Mouse (Mus musculus): Measurements from ENCODE around the gene Pcdh15. TPM values are rescaled to one million over a fixed set of nuclear protein-coding genes. Genes with fewer than 3 reads are reported as not detected.

The Pcdh15 gene
- polyA plus RNA-seq, 1 experiment from 2014 or later: 0.41 TPM

DNA sequence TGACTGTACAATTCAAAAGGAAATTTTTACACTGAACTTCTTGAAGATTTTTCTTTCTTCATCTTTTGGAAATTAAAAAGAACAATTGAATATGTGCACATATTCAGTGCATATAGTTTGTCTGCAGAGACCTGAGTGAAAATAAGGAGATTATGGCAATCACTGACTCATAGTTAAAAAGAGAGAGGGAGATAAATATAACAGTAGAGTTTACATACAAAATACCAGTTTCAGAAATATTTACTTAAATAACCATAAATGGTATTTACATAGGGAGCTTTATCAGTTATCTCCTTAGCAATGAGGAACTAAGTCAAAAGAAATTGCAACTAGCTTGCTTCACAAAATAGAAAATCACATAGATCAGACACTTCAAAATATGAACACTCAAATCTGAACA, 1030.5 kb downstream of the Pcdh15 start:
- POLR2A ChIA-PET: no interaction called here

DNA sequence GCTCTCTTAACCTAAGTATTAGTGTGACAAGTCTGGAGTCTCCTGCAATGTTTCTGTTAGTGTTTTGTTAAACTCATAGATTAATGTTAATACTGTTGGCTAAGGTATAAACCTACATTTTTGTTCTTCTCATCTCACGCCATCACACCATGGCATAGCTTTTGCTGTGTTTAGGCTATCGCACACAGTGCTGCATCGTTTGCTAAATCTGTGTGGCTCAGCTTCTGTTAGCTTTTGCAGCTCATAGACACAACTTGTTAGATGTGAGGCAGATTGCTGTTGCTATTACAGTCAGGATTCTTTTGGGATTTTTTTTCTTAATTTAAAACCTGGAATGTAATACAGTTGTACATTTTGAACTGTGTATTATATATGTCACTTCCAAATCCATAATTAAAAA, 1031.7 kb downstream of the Pcdh15 start:
- ChIA-PET CTCF (no interaction called here), POLR2A (no interaction called here)
- ATAC-seq (no peak), DNase-seq (ENCODE audit: low read depth, low spot score) (no peak)
- TF ChIP-seq CTCF (IDR thresholded peaks at IDR 0.05): no peak
- in situ Hi-C loops (cut with MboI; ENCODE audit: low pct_unique_long_range_greater_than_20kb): no loop called here
- peaks cover 9% of the 10 kb centered on the region for H3K27me3 ChIP-seq

More for the DNA sequence above, 1030.5 kb downstream of the Pcdh15 start:
- ATAC-seq (no peak), DNase-seq (ENCODE audit: low read depth, low spot score) (no peak)
- H3K27me3 ChIP-seq: peaks cover 9% of the 10 kb centered on the region
- in situ Hi-C loops (cut with MboI; ENCODE audit: low pct_unique_long_range_greater_than_20kb): no loop called here
- TF ChIP-seq CTCF (IDR thresholded peaks at IDR 0.05): no peak
- CTCF ChIA-PET: interaction anchor here (0.8 to 1.3 kb wide), 2 partner anchors 16 to 31 kb away, joined by 3 to 4 read pairs; no protein-coding TSS in a partner anchor

DNA sequence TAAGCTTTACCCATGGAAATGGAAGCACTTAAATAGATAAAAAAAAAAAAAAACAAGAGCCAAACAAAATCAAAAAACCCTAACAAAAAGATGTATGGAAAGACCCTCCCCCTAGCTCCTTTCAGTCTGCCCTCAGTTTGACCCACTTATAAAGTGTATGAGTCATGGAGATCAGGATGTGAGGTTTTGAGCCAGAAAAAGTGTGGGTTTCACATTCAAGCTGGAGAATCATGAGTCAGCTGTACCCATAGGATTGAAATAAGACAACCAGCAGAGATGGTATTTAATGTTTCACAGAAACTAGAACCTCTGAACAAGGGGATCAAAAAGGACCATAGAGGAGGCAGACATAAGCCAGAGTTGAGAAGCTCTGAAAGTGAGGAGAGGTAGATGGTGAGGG, 1048.8 kb downstream of the Pcdh15 start:
- ATAC-seq (no peak), DNase-seq (ENCODE audit: low read depth, low spot score) (no peak)
- CTCF ChIA-PET: interaction anchor here (1.0 kb wide), 1 partner anchor 20 kb away, joined by 3 read pairs; no protein-coding TSS in a partner anchor
- H3K27me3 ChIP-seq: no peaks in the 10 kb centered on the region
- in situ Hi-C loops (cut with MboI; ENCODE audit: low pct_unique_long_range_greater_than_20kb): no loop called here
- TF ChIP-seq CTCF (IDR thresholded peaks at IDR 0.05): no peak
- POLR2A ChIA-PET: no interaction called here

DNA sequence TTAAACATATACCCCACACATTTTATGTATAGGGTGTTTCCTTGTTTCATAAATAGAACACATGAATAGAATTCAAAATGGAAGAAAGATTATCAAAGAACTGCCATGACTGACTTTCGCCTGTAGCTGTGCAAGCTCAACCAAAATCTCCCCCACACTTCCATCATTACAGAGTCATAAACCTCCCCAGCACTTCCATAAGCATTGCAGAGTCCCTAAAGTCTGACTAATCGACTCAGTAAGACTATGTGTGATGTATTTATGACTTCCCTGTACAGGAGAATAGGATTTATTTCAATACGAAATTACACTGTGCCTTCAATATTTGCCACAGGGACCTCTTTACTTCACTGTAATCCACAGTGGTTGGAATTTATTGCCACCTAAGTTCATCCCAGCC, 1082.8 kb downstream of the Pcdh15 start:
- CTCF ChIA-PET: no interaction called here
- no peaks in the 10 kb centered on the region for H3K27me3 ChIP-seq
- no peak for TF ChIP-seq CTCF (IDR thresholded peaks at IDR 0.05)
- ATAC-seq (no peak), DNase-seq (ENCODE audit: low read depth, low spot score) (no peak)
- POLR2A ChIA-PET: no interaction called here
- in situ Hi-C loops (cut with MboI; ENCODE audit: low pct_unique_long_range_greater_than_20kb): no loop called here

DNA sequence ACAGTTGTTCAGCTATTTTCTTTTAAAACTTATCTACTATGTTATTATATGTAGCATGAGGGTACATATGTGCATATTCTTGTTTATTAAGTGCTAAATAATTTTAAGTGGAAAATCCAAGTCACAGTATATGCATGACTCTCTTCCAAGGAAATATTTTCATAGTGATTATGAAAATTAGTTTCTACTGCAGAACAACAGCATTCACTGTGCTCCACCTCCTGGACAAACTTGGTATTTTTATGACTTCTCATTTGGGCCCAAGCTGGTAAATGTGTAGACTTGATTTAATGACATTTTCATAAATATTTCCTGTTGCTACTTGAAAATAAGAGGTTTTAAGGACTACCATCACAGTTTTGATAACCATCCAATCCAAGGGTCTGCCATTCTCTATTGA, 1104.5 kb downstream of the Pcdh15 start:
- ATAC-seq (no peak), DNase-seq (ENCODE audit: low read depth, low spot score) (no peak)
- CTCF ChIA-PET: no interaction called here
- in situ Hi-C loops (cut with MboI; ENCODE audit: low pct_unique_long_range_greater_than_20kb): loop anchor here (10.0 kb wide), 1 partner anchor 1099 kb away; no protein-coding TSS in a partner anchor
- POLR2A ChIA-PET: no interaction called here
- TF ChIP-seq CTCF (IDR thresholded peaks at IDR 0.05): peak; percentile 46
- H3K27me3 ChIP-seq: peaks cover 10% of the 10 kb centered on the region

DNA sequence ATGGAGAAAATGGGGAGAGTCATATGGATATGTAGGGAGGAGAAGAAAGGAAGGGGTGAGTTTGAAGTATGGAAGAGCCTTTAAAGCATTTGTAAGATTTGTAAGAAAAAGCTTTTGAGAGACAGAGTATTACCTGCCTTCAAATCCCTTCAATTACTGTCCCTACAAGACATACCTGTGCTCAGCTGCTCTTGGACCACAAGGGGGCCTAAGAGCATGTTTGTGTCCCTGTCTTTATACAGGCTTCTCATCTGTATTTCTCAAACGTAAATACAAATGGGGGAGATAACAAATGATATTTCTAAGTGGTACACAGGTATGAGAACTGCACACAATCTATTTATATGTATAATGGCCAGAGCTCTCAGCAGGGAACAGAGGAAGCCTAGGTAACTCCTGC, 1118.1 kb downstream of the Pcdh15 start:
- ChIA-PET CTCF (no interaction called here), POLR2A (no interaction called here)
- TF ChIP-seq CTCF (IDR thresholded peaks at IDR 0.05): peak; percentile 16
- ATAC-seq (no peak), DNase-seq (ENCODE audit: low read depth, low spot score) (no peak)
- no peaks in the 10 kb centered on the region for H3K27me3 ChIP-seq
- in situ Hi-C loops (cut with MboI; ENCODE audit: low pct_unique_long_range_greater_than_20kb): no loop called here

DNA sequence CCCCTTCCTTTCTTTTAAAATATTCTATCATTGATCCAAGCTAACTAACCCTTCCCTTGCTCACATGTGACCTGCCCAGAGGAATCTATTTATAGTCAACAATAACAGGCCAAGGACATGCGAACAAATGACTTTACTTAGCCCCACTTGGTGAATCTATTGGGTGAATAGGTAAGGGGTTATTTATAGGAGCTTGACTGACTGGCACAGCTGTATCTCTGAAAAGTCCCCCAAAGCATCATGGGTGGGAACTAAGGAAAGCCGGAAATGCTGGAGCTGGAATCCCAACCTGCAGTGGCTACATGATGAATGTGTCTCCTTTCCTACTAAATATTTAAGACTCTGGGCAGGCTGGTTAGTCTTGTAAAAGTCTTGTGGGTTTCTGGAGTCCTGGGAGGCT, 1121.3 kb downstream of the Pcdh15 start:
- DNase-seq (ENCODE audit: low read depth, low spot score): no peak
- POLR2A ChIA-PET: no interaction called here
- no peak for TF ChIP-seq CTCF (IDR thresholded peaks at IDR 0.05)
- CTCF ChIA-PET: no interaction called here
- ATAC-seq: no peak
- in situ Hi-C loops (cut with MboI; ENCODE audit: low pct_unique_long_range_greater_than_20kb): no loop called here
- H3K27me3 ChIP-seq: no peaks in the 10 kb centered on the region

DNA sequence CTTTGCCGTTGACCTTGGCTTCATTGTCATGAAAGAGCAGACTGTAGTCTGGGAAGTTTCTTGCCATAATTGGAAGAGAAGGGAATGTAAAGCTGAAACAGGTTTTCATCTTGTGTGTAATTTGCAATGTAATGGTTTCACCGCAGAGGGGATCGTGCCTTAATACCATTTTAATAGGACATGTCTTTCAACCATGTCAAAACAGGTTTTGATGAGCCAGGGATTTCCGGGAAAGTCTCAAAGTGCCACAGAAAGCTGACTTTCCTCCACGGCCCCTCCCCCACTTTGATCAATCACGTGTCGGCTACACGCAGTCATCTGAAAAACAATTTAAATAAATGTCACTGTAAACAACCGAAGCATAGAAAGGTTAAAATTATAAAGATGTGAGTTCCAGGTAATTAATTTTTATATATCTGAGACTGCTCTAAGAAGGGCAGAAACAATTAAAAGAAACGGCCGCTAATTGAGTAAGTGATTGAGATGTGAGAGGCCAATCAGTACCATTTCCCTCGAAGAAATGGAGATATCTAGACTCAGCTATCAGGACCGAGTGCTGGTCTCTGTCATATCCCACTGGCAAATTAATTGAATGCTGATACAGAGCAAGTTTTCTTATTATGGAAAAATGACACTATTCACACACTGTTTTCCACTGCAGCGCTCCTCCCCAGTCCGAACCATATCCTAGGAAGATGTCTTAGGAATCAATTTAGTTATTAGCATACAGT, 1158.7 kb downstream of the Pcdh15 start:
- no peaks in the 10 kb centered on the region for H3K27me3 ChIP-seq
- no peak for TF ChIP-seq CTCF (IDR thresholded peaks at IDR 0.05)
- ChIA-PET POLR2A (no interaction called here), CTCF (no interaction called here)
- ATAC-seq (no peak), DNase-seq (ENCODE audit: low read depth, low spot score) (no peak)
- in situ Hi-C loops (cut with MboI; ENCODE audit: low pct_unique_long_range_greater_than_20kb): no loop called here

DNA sequence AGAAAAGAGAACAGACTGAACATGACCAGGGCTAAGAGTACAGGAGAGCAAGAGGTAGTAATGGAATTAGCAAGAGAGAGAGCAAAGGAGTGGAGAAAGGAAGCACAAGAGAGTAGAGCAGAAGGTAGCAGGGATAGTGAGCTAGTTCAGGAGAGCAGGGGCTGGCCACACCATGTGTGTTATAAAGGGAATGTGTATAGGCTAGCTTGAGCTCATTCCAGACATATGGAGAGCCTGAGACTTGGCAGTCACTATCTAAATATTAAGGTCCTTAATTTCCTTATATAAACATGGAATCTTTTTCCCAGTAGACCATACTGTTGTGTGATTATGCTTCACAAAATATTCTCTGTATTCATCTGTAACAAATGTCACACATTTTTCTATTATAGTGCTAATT, 1159.5 kb downstream of the Pcdh15 start:
- CTCF ChIA-PET: no interaction called here
- H3K27me3 ChIP-seq: no peaks in the 10 kb centered on the region
- in situ Hi-C loops (cut with MboI; ENCODE audit: low pct_unique_long_range_greater_than_20kb): no loop called here
- DNase-seq (ENCODE audit: low read depth, low spot score) (no peak), ATAC-seq (no peak)
- POLR2A ChIA-PET: no interaction called here
- TF ChIP-seq CTCF (IDR thresholded peaks at IDR 0.05): no peak

DNA sequence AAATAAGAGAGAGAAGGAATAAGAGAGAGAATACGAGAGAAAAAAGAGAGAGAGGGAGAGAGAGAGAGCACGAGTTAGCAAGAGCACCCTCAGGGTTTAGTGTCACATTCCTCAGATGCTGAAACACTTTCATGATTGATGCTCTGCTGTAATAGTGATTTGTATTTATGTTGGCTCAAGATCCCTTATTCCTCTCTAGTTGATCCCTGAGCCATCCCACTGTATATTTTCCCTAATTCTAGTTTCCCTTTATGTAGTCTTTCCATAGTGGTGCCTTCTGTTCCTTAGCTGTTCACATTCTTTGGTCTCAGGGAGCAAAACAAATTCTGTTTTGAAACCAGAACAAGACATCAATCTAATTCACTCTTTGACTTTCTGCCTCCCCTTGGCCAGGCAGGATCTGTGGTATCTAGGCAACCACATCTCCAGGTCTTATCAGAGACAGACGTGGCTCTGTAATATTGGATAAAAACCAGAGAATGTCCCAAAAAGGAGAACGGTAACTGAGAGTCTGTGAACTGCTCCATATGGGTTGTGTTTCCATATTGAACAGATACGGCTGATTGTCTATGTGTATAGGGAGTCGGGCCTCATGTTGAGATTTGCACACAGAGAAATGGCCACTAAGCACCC, 1170.6 kb downstream of the Pcdh15 start:
- DNase-seq (ENCODE audit: low read depth, low spot score) (no peak), ATAC-seq (no peak)
- no peaks in the 10 kb centered on the region for H3K27me3 ChIP-seq
- CTCF ChIA-PET: no interaction called here
- no peak for TF ChIP-seq CTCF (IDR thresholded peaks at IDR 0.05)
- in situ Hi-C loops (cut with MboI; ENCODE audit: low pct_unique_long_range_greater_than_20kb): no loop called here
- POLR2A ChIA-PET: no interaction called here

DNA sequence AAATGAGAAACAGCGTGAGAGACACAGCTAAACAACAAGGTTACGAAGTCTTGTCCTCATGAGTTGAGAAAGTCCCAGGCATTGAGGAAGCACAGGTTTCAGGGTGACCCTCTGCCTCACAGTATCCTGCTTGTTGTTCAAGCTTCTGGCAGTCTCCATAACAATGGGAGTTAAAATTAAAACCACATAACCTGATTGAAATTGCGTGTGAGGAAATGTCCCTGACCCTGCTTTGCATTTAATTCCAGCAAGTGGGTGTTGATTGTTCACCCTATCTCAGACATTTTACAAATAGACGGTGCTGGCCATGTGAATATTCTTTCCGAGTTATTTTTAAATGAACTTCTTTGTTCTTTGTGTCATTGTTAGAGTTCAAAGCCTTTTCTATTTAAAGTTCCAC, 1171.8 kb downstream of the Pcdh15 start:
- CTCF ChIA-PET: no interaction called here
- DNase-seq (ENCODE audit: low read depth, low spot score) (no peak), ATAC-seq (no peak)
- POLR2A ChIA-PET: no interaction called here
- in situ Hi-C loops (cut with MboI; ENCODE audit: low pct_unique_long_range_greater_than_20kb): no loop called here
- TF ChIP-seq CTCF (IDR thresholded peaks at IDR 0.05): no peak
- H3K27me3 ChIP-seq: no peaks in the 10 kb centered on the region

DNA sequence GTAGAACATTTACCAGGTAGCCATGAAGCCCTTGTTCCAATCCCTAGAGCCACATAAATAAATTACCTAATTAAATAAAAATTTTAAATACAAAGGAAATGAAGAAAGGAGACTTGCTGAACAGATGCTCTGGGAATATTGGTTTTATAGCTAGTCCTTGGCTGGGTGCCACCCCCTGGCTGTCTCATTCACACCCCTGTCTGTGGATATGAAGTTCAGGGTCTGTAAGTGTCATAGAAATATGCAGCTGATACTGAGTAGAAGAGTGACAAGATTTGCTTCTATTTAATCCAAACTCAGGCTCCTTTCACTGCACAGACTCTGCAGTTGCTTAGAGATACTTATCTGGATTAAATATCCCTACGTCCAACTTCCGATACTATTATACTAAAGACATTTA, 1205.0 kb downstream of the Pcdh15 start:
- no peaks in the 10 kb centered on the region for H3K27me3 ChIP-seq
- TF ChIP-seq CTCF (IDR thresholded peaks at IDR 0.05): no peak
- CTCF ChIA-PET: no interaction called here
- ATAC-seq: no peak
- DNase-seq (ENCODE audit: low read depth, low spot score): no peak
- in situ Hi-C loops (cut with MboI; ENCODE audit: low pct_unique_long_range_greater_than_20kb): no loop called here
- POLR2A ChIA-PET: no interaction called here
